Mouse (Mus musculus): ENCODE measurements around the gene Ddhd1.

GRCm38 (mm10) chr14:45548118-45548517, 109.8 kb downstream of the Ddhd1 start:
- TF ChIP-seq GATA1 (IDR thresholded peaks at IDR 0.05; ENCODE audit: borderline replicate concordance, low read length), result no peak
- no peak for TF ChIP-seq FLI1 (IDR thresholded peaks at IDR 0.05; ENCODE audit: low read length)
